Mouse (Mus musculus): ENCODE results near the gene Tmco1.

DNA sequence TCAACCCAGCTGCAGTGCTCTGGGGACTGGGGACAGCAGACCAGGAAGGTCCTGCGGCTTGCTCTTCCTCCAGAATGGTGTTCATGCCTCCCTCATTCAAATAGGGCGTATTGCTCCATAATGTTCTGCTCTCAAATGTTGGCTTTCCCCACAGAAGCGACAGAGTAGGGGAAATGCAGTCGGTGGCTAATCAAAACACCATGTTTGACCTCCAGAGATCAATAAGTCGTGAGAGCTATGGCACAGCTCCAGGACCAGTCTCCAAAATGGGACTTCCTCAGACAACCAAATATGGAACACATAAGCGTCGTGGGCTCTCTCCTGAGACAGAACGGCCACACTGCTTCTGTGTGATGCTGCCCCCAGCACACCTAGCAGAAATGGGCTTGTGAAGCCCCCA, 36.3 kb upstream of the Tmco1 start:
- TF ChIP-seq CTCF (IDR thresholded peaks at IDR 0.05; ENCODE audit: control insufficient read depth, insufficient read depth, insufficient replicate concordance, low read depth, low read length) (no peak), POLR2A (IDR thresholded peaks at IDR 0.05; ENCODE audit: control insufficient read depth, low read depth, low read length) (no peak)
